Mouse (Mus musculus) cerebellum, postnatal 25 days (tissue): ENCODE data around the gene Rho.

ENCODE experiments used
- DNase-seq, 2 experiments: peaks; one replicate each; pipeline ENCODE4 v3.0.0; 2021; ENCODE audit warnings: mixed read lengths in 2 of 2

Gene Rho

DNA sequence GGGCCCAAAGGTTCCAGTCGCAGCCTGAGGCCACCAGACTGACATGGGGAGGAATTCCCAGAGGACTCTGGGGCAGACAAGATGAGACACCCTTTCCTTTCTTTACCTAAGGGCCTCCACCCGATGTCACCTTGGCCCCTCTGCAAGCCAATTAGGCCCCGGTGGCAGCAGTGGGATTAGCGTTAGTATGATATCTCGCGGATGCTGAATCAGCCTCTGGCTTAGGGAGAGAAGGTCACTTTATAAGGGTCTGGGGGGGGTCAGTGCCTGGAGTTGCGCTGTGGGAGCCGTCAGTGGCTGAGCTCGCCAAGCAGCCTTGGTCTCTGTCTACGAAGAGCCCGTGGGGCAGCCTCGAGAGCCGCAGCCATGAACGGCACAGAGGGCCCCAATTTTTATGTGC is at the start of gene Rho:
Gene Rho, plus strand, starts transcription at position 110 of the 400 bp plus-strand sequence.
- DNase-seq, result no peak

- no peak for DNase-seq
Observed at GRCm38 (mm10) chr6:115884018-115884417, 47.5 kb upstream of the Rho start.

DNA sequence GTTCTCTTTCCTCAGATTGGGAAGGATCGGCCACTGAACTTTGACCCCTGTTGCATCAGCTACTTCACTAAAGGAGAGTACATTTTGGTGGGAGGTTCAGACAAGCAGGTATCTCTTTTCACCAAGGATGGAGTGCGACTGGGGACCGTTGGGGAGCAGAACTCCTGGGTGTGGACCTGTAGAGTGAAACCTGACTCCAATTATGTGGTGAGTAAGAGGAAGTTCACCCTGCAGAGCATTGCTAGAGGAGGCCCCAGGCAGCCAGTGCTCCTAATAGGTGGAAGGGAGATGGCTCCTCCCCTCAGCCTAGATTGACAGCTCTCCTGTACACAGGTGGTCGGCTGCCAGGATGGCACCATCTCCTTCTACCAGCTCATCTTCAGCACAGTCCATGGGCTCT is 44.7 kb upstream of the Rho start:
- no peak for DNase-seq

- peak in 1 of 2 experiments; percentile 31 for DNase-seq
Observed at GRCm38 (mm10) chr6:115888296-115888695, 43.3 kb upstream of the Rho start.

GRCm38 (mm10) chr6:115890601-115891000 is 40.9 kb upstream of the Rho start:
- no peak for DNase-seq

GRCm38 (mm10) chr6:115891061-115891460 is 40.5 kb upstream of the Rho start:
- DNase-seq, result peak; percentile 50 to 52

DNA sequence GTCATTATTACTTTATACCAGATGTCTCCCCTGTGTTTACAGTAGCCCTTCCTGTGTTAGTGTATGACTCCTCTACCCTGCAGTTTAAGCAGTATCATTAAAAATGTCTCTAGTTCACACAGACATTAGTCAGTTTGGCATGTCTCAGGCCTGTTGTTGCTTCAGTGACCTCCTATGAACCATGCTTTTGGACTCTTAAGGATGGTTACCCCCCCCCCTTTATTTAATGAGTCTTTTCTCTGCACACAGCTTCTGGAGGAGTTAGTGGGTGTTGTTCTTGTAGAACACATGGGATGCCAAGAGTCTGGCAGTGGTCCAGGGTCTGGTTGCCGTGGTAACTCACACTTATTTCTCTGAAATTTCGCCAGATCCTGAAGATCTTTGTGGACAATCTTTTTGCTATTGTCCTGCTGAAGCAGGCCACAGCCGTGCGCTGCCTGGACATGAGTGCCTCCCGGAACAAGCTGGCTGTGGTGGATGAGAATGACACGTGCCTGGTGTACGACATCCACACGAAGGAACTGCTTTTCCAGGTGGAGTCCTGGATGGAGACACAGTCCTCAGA is 40.0 kb upstream of the Rho start:
- DNase-seq, result peak; percentile 53 to 75

GRCm38 (mm10) chr6:115892363-115892762 is 39.2 kb upstream of the Rho start:
- DNase-seq, result no peak

GRCm38 (mm10) chr6:115896346-115896745 is 35.2 kb upstream of the Rho start:
- no peak for DNase-seq

DNA sequence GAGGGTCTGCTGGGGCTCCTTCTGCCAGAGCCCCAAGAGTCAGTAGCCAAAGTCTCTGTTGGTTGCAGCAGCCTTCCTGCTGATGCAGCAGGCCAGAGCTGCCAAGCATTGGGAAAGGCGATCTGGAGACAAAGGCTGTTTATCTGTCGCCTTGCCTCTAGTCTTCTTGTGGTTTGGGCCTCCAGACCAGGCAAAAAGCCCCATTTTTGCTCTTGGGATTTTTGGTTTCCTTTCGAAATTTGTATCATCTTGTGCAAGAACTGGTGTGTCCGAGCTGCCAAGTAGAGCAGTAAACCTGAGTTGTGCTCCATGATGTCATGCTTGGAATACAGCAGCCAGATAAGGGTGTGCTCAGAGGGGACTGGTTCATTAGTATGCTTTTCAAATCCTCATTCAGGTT is 34.4 kb upstream of the Rho start:
- DNase-seq, result peak in 1 of 2 experiments; percentile 43

DNA sequence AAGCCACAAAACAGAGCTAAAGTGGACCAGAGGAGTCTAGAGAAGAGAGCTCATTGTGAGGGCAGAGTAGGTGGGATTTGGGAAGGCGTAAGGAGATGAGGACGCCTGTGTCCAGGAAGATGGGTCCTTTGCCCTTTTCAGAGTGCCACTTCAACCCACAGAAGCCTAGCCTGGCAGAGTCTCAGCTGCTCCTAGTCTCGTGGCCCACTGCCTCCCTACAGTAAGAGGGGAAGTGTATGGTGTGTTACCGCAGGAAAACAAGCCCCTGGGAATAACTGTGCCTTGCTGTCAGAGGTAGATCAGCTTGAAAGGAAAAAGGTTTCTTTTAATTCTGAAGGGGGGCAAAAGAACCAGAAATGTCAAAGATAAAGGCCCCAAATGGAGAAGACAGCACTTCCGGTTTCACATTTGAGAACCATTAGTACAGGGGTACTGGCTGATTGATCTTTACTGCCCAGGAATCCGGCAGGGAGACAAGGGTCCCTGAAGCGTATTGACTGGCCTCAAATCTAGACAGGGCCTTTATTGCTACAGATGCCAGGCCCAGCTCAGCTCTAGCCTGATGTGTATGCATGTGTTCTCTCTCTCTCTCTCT is 33.5 kb upstream of the Rho start:
- DNase-seq, result no peak

DNA sequence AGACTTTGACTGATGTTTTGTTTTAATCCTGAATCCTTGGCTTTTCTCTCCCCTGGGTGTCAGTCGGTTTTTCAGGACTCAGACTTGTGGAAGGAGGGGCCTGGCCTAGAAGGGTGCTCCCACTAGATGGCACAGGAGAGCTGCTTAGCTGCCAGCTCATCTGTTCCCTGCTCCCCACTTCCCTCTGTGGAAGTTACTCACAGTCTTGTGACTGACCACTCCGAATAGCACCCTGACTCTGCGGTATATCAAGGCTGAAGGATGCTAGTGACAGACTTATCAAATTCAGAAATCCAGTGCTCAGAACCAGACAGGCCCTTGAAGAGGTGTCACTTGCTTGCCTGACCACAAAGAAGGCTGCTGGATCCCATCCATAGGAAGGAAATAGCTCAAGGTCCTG is 30.5 kb upstream of the Rho start:
- peak; percentile 85 to 91 for DNase-seq

- DNase-seq, result peak; percentile 43 to 45
Observed at GRCm38 (mm10) chr6:115901489-115901931, 30.0 kb upstream of the Rho start.

GRCm38 (mm10) chr6:115902545-115902944 is 29.0 kb upstream of the Rho start:
- no peak for DNase-seq

- no peak for DNase-seq
Observed at GRCm38 (mm10) chr6:115905568-115905967, 26.0 kb upstream of the Rho start.

- no peak for DNase-seq
Observed at GRCm38 (mm10) chr6:115906455-115906854, 25.1 kb upstream of the Rho start.

DNA sequence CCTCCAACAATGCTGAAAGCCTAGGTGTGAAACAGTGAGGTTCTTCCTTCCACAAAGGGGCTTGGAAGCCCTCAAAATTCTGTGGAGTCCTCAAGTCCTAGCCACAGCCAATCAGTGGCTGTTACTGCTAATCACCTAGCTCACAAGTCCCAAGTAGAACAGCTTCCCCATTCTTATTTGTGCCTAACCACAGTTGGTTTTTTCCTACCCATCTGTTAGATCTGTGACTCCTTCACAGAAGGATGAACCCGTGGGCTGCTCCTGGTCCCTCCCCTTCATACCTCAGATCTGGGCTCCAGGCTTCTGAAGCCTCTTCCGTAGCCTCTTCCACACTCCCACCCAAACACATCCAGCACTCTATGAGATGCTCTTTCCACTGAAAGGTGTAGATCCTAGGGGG is 24.7 kb upstream of the Rho start:
- no peak for DNase-seq

DNA sequence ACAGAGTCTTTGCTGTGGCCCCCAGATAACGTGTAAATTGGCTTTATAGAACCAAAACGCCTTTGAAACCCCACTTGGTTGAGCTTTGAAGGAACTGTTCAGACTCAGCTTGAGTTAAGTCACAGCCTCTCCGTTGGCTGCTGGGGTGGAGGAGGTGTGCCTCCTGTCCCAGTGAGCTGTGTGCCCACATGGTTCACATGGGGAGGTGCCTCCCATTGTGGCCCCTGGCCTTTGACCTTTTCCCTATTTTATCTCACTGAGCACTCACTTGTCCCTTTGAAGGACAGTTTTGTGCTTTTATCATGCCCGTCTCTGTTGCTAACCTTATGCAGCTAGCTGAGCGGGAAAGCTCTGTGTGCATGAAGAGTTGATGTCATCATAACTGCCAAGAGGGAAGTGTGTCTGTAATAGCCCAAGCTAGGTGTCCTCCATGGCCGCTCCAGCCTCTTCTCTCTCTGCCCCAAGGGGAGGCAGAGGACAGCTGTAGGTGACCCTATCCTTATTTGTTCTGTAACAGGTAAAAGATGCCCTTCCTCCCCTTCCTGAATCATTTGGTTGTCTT is 23.0 kb upstream of the Rho start:
- no peak for DNase-seq

- no peak for DNase-seq
Observed at GRCm38 (mm10) chr6:115909052-115909451, 22.5 kb upstream of the Rho start.

- DNase-seq, result peak; percentile 49 to 58
Observed at GRCm38 (mm10) chr6:115909940-115910339, 21.6 kb upstream of the Rho start.

DNA sequence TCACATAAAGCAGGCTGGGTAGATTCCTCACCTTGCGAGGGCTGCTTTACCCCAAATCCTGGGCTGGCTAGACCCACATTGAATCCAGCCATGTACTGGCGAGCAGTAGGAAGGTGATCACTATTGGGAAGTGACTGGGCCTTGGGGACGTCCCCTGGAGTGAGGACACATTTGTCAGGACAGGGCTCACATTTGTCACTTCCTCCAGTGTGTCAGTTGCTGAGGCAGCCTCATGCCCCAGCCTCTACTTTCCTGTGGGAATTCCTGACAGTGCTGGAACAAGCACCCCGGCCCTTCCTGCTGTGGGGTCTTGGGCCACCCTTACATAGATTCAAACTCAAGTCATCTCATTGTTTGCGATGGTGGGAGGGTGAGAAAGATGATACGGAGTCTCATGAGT is 19.8 kb upstream of the Rho start:
- DNase-seq, result no peak

GRCm38 (mm10) chr6:115913482-115913881 is 18.1 kb upstream of the Rho start:
- DNase-seq, result no peak

- peak; percentile 69 to 75 for DNase-seq
Observed at GRCm38 (mm10) chr6:115914511-115915202, 16.9 kb upstream of the Rho start.
